Mouse (Mus musculus): ENCODE measurements around the gene Fgfr2. TPM values are rescaled to one million over a fixed set of nuclear protein-coding genes. Genes with fewer than 3 reads are reported as not detected.

Fgfr2 gene
- polyA plus RNA-seq, 1 experiment from 2014 or later, result 121 TPM

- no peak for ATAC-seq (ENCODE audit: insufficient number of reproducible peaks, insufficient read depth, low FRiP score, low TSS enrichment)
- WGBS, result 57% methylated on average over 10 of the region's 10 CpGs
- Histone ChIP-seq H3K4me1 (0 out of 2 replicates have a peak, but pooled peaks cover 3% of the 10 kb centered on the region), H3K9me3 (no peaks in the 10 kb centered on the region), H3K36me3 (no peaks in the 10 kb centered on the region), H3K27me3 (0 out of 2 replicates have a peak, but pooled peaks cover 2% of the 10 kb centered on the region), H3K4me2 (replicated peaks) (no peak overlapping the region), H3K9ac (no peak overlapping the region), H3K27ac (no peak overlapping the region), H3K4me3 (no peak overlapping the region)
Measured at GRCm38 (mm10) chr7:132223452-132224141, 899.6 kb downstream of the Fgfr2 start.

GRCm38 (mm10) chr7:132214031-132214430 is 909.1 kb downstream of the Fgfr2 start:
- H3K27ac ChIP-seq, result no peak overlapping the region
- WGBS, result 72% methylated on average over 10 of the region's 10 CpGs

GRCm38 (mm10) chr7:132213460-132213859 is 909.7 kb downstream of the Fgfr2 start:
- H3K4me1 ChIP-seq, result peaks cover 8% of the 10 kb centered on the region; the same call in 1 of the 2 replicates
- H3K36me3 ChIP-seq, result no peaks in the 10 kb centered on the region
- no peak for ATAC-seq (ENCODE audit: insufficient number of reproducible peaks, insufficient read depth, low FRiP score, low TSS enrichment)
- no peak overlapping the region for H3K27ac ChIP-seq
- peaks cover 4% of the 10 kb centered on the region; the same call in 1 of the 2 replicates for H3K27me3 ChIP-seq
- WGBS, result 8% methylated on average over 8 of the region's 8 CpGs
- no peak overlapping the region for H3K9ac ChIP-seq
- no peaks in the 10 kb centered on the region for H3K9me3 ChIP-seq
- no peak overlapping the region for H3K4me2 ChIP-seq (replicated peaks)
- no peak overlapping the region for H3K4me3 ChIP-seq

More at GRCm38 (mm10) chr7:132214031-132214430, 909.1 kb downstream of the Fgfr2 start:
- no peaks in the 10 kb centered on the region for H3K9me3 ChIP-seq
- H3K9ac ChIP-seq, result no peak overlapping the region
- H3K4me3 ChIP-seq, result no peak overlapping the region
- peaks cover 8% of the 10 kb centered on the region; the same call in 1 of the 2 replicates for H3K4me1 ChIP-seq
- no peak overlapping the region for H3K4me2 ChIP-seq (replicated peaks)
- no peak for ATAC-seq (ENCODE audit: insufficient number of reproducible peaks, insufficient read depth, low FRiP score, low TSS enrichment)
- peaks cover 4% of the 10 kb centered on the region; the same call in 1 of the 2 replicates for H3K27me3 ChIP-seq
- no peaks in the 10 kb centered on the region for H3K36me3 ChIP-seq

GRCm38 (mm10) chr7:132211920-132212701 is 911.0 kb downstream of the Fgfr2 start:
- H3K4me3 ChIP-seq, result no peak overlapping the region
- no peak overlapping the region for H3K27ac ChIP-seq
- WGBS, result 60% methylated on average over 6 of the region's 6 CpGs
- ATAC-seq (ENCODE audit: insufficient number of reproducible peaks, insufficient read depth, low FRiP score, low TSS enrichment), result no peak
- no peak overlapping the region for H3K9ac ChIP-seq
- H3K36me3 ChIP-seq, result no peaks in the 10 kb centered on the region
- no peak overlapping the region for H3K4me2 ChIP-seq (replicated peaks)
- H3K9me3 ChIP-seq, result no peaks in the 10 kb centered on the region
- H3K27me3 ChIP-seq, result peaks cover 4% of the 10 kb centered on the region; the same call in 1 of the 2 replicates
- peaks cover 8% of the 10 kb centered on the region; the same call in 1 of the 2 replicates for H3K4me1 ChIP-seq

- 82% methylated on average over 5 of the region's 5 CpGs for WGBS
- Histone ChIP-seq H3K36me3 (no peaks in the 10 kb centered on the region), H3K27me3 (peaks cover 4% of the 10 kb centered on the region; the same call in 1 of the 2 replicates), H3K4me3 (no peak overlapping the region), H3K27ac (no peak overlapping the region), H3K9me3 (no peaks in the 10 kb centered on the region), H3K4me2 (replicated peaks) (no peak overlapping the region), H3K9ac (no peak overlapping the region), H3K4me1 (peaks cover 8% of the 10 kb centered on the region; the same call in 1 of the 2 replicates)
- ATAC-seq (ENCODE audit: insufficient number of reproducible peaks, insufficient read depth, low FRiP score, low TSS enrichment), result no peak
Measured at GRCm38 (mm10) chr7:132210616-132211015, 912.5 kb downstream of the Fgfr2 start.

GRCm38 (mm10) chr7:132208946-132209651 is 914.1 kb downstream of the Fgfr2 start:
- Histone ChIP-seq H3K4me1 (peaks cover 17% of the 10 kb centered on the region), H3K36me3 (no peaks in the 10 kb centered on the region), H3K9ac (no peak overlapping the region), H3K4me2 (replicated peaks) (no peak overlapping the region), H3K27ac (no peak overlapping the region), H3K9me3 (no peaks in the 10 kb centered on the region), H3K4me3 (no peak overlapping the region), H3K27me3 (peaks cover 4% of the 10 kb centered on the region; the same call in 1 of the 2 replicates)
- no peak for ATAC-seq (ENCODE audit: insufficient number of reproducible peaks, insufficient read depth, low FRiP score, low TSS enrichment)
- 79% methylated on average over 9 of the region's 9 CpGs for WGBS

GRCm38 (mm10) chr7:132204073-132204612 is 919.0 kb downstream of the Fgfr2 start:
- Histone ChIP-seq H3K9ac (no peak overlapping the region), H3K36me3 (no peaks in the 10 kb centered on the region), H3K4me1 (peaks cover 11% of the 10 kb centered on the region), H3K27ac (no peak overlapping the region), H3K4me3 (no peak overlapping the region), H3K27me3 (no peaks in the 10 kb centered on the region), H3K9me3 (no peaks in the 10 kb centered on the region), H3K4me2 (replicated peaks) (no peak overlapping the region)
- ATAC-seq (ENCODE audit: insufficient number of reproducible peaks, insufficient read depth, low FRiP score, low TSS enrichment), result no peak
- 10% methylated on average over 1 of the region's 1 CpGs for WGBS

GRCm38 (mm10) chr7:132199686-132200085 is 923.5 kb downstream of the Fgfr2 start:
- no peak overlapping the region for H3K4me3 ChIP-seq
- H3K27me3 ChIP-seq, result no peaks in the 10 kb centered on the region
- 35% methylated on average over 6 of the region's 6 CpGs for WGBS
- no peak overlapping the region for H3K9ac ChIP-seq
- H3K4me2 ChIP-seq (replicated peaks), result no peak overlapping the region
- no peaks in the 10 kb centered on the region for H3K9me3 ChIP-seq
- ATAC-seq (ENCODE audit: insufficient number of reproducible peaks, insufficient read depth, low FRiP score, low TSS enrichment), result no peak
- H3K27ac ChIP-seq, result no peak overlapping the region
- no peaks in the 10 kb centered on the region for H3K36me3 ChIP-seq
- H3K4me1 ChIP-seq, result peaks cover 18% of the 10 kb centered on the region

GRCm38 (mm10) chr7:132198806-132199205 is 924.3 kb downstream of the Fgfr2 start:
- Histone ChIP-seq H3K9ac (no peak overlapping the region), H3K27ac (no peak overlapping the region), H3K9me3 (no peaks in the 10 kb centered on the region), H3K4me3 (no peak overlapping the region), H3K4me1 (peaks cover 10% of the 10 kb centered on the region), H3K27me3 (no peaks in the 10 kb centered on the region), H3K4me2 (replicated peaks) (no peak overlapping the region), H3K36me3 (no peaks in the 10 kb centered on the region)
- 89% methylated on average over 1 of the region's 1 CpGs for WGBS
- no peak for ATAC-seq (ENCODE audit: insufficient number of reproducible peaks, insufficient read depth, low FRiP score, low TSS enrichment)

- Histone ChIP-seq H3K36me3 (no peaks in the 10 kb centered on the region), H3K9ac (no peak overlapping the region), H3K4me3 (no peak overlapping the region), H3K4me1 (peaks cover 10% of the 10 kb centered on the region), H3K9me3 (no peaks in the 10 kb centered on the region), H3K4me2 (replicated peaks) (no peak overlapping the region), H3K27ac (no peak overlapping the region), H3K27me3 (no peaks in the 10 kb centered on the region; the same call in 1 of the 2 replicates)
- WGBS, result 30% methylated on average over 7 of the region's 7 CpGs
- ATAC-seq (ENCODE audit: insufficient number of reproducible peaks, insufficient read depth, low FRiP score, low TSS enrichment), result no peak
Measured at GRCm38 (mm10) chr7:132197817-132198475, 925.2 kb downstream of the Fgfr2 start.

- Histone ChIP-seq H3K4me2 (replicated peaks) (no peak overlapping the region), H3K4me1 (peaks cover 10% of the 10 kb centered on the region), H3K27me3 (peaks cover 3% of the 10 kb centered on the region; the same call in 1 of the 2 replicates), H3K27ac (no peak overlapping the region), H3K9ac (no peak overlapping the region), H3K4me3 (no peak overlapping the region), H3K9me3 (no peaks in the 10 kb centered on the region), H3K36me3 (no peaks in the 10 kb centered on the region)
- no peak for ATAC-seq (ENCODE audit: insufficient number of reproducible peaks, insufficient read depth, low FRiP score, low TSS enrichment)
- 91% methylated on average over 1 of the region's 1 CpGs for WGBS
Measured at GRCm38 (mm10) chr7:132196581-132196980, 926.6 kb downstream of the Fgfr2 start.

Data from embryonic facial prominence, embryonic 12.5 days (tissue).